Mouse (Mus musculus) hindbrain, embryonic 11.5 days (tissue): ENCODE results near the gene Apol9b. TPM values are rescaled to one million over a fixed set of nuclear protein-coding genes. Genes with fewer than 3 reads are reported as not detected.
A peak's percentile ranks its signal among the peaks of the same experiment; 100 is the strongest.
"Not testable (repeated sequence)": the region's sequence is repeated elsewhere in the genome, so short reads cannot be mapped to it uniquely, and the experiment has no call there.

Experiments
- ATAC-seq: fragments of 200-750 bp; cut with Nextera tagmentation; 2 replicates; pipeline ENCODE4 v1.8.0; 2017; ENCODE audit warnings: mild to moderate bottlenecking, moderate TSS enrichment, moderate library complexity; ENCODE audit not compliant: low FRiP score
- DNase-seq: peaks from one replicate; pipeline ENCODE4 v3.0.0-alpha.2; 2015; ENCODE audit warnings: low spot score
- H3K27ac ChIP-seq: fragments of 300-500 bp; sonication (generic); 2 replicates; pipeline ENCODE4 v1.5.1; 2014; ENCODE audit warnings: mild to moderate bottlenecking, low read depth, low read length
- H3K27me3 ChIP-seq: fragments of 300-500 bp; sonication (generic); 2 replicates; pipeline ENCODE4 v1.6.1; 2014; ENCODE audit warnings: mild to moderate bottlenecking, low read length, moderate library complexity, mixed read lengths; ENCODE audit not compliant: control insufficient read depth, insufficient read depth
- H3K36me3 ChIP-seq: fragments of 300-500 bp; sonication (generic); 2 replicates; pipeline ENCODE4 v1.6.1; 2014; ENCODE audit warnings: mild to moderate bottlenecking, low read length, moderate library complexity, mixed read lengths; ENCODE audit not compliant: control insufficient read depth, insufficient read depth
- H3K4me1 ChIP-seq: fragments of 300-500 bp; sonication (generic); replicated peaks from 2 replicates; pipeline ENCODE4 v1.6.1; 2014; ENCODE audit warnings: low read length, mixed read lengths; ENCODE audit not compliant: control insufficient read depth, insufficient read depth
- H3K4me2 ChIP-seq: fragments of 300-500 bp; sonication (generic); replicated peaks from 2 replicates; pipeline ENCODE4 v1.6.1; 2014; ENCODE audit warnings: mild to moderate bottlenecking, low read depth, low read length
- H3K4me3 ChIP-seq: fragments of 300-500 bp; sonication (generic); 2 replicates; pipeline ENCODE4 v1.5.1; 2014; ENCODE audit warnings: low read depth, low read length
- H3K9ac ChIP-seq: fragments of 300-500 bp; sonication (generic); 2 replicates; pipeline ENCODE4 v1.6.1; 2014; ENCODE audit warnings: low read depth, low read length
- H3K9me3 ChIP-seq: fragments of 300-500 bp; sonication (generic); 2 replicates; pipeline ENCODE4 v1.6.1; 2016; ENCODE audit warnings: low read length; ENCODE audit not compliant: control insufficient read depth
- WGBS: fragments of 180-500 bp; shearing (Covaris S2); extraction: QIAGEN DNeasy Blood & Tissue Kit; methylation state at CpG from one replicate; pipeline ENCODE4 v1.1.7; 2014; 5-methylcytosine and 5-hydroxymethylcytosine counted together
- polyA plus RNA-seq: library from polyadenylated mRNA; unstranded; fragments of >200 nt; fragmentation: Nextera tagmentation; extraction: Ambion mirVana; gene quantifications from 2 replicates; pipeline ENCODE4 v1.2.1, GENCODE M21; 2014

Apol9b gene
- not detected in 2 replicates for polyA plus RNA-seq

GRCm38 (mm10) chr15:77728739-77729138 is at the start of gene Apol9b:
Gene Apol9b, plus strand, starts transcription at chr15:77729039.
- H3K4me3 ChIP-seq, H3K9ac ChIP-seq, H3K4me2 ChIP-seq, H3K27ac ChIP-seq, H3K27me3 ChIP-seq, ATAC-seq, H3K4me1 ChIP-seq, H3K9me3 ChIP-seq, H3K36me3 ChIP-seq, DNase-seq: not testable (repeated sequence)
- no CpG with 5 or more reads among the region's 4 CpGs for WGBS

GRCm38 (mm10) chr15:77683944-77684343 is 44.9 kb upstream of the Apol9b start:
- not testable (repeated sequence) for H3K36me3 ChIP-seq, ATAC-seq, H3K9ac ChIP-seq, H3K4me2 ChIP-seq, H3K4me1 ChIP-seq, H3K27ac ChIP-seq, H3K27me3 ChIP-seq, H3K4me3 ChIP-seq, H3K9me3 ChIP-seq
- WGBS: 10% methylated on average over 9 of the region's 11 CpGs
- peak; percentile 74 for DNase-seq

GRCm38 (mm10) chr15:77691532-77692311 is 37.1 kb upstream of the Apol9b start:
- Histone ChIP-seq H3K4me2 (peak overlapping the region; percentile 43), H3K9ac (peak overlapping the region; percentile 34; the same call in 1 of the 2 replicates), H3K4me3 (peak overlapping the region; percentile 25)
- not testable (repeated sequence) for ATAC-seq, H3K36me3 ChIP-seq, H3K27me3 ChIP-seq, H3K27ac ChIP-seq, H3K4me1 ChIP-seq, H3K9me3 ChIP-seq
- WGBS: 10% methylated on average over 19 of the region's 20 CpGs
- DNase-seq: peak; percentile 33

- ATAC-seq, H3K4me3 ChIP-seq, H3K4me1 ChIP-seq, H3K27me3 ChIP-seq, H3K4me2 ChIP-seq, H3K9ac ChIP-seq, H3K9me3 ChIP-seq, H3K27ac ChIP-seq, H3K36me3 ChIP-seq: not testable (repeated sequence)
- 39% methylated on average over 11 of the region's 15 CpGs for WGBS
- peak; percentile 6 for DNase-seq
Observed at GRCm38 (mm10) chr15:77694687-77695295, 34.0 kb upstream of the Apol9b start.

- H3K9me3 ChIP-seq, DNase-seq, H3K4me3 ChIP-seq, H3K4me1 ChIP-seq, H3K9ac ChIP-seq, ATAC-seq, H3K27ac ChIP-seq, H3K36me3 ChIP-seq, H3K27me3 ChIP-seq, H3K4me2 ChIP-seq: not testable (repeated sequence)
- 77% methylated on average over 4 of the region's 4 CpGs for WGBS
Observed at GRCm38 (mm10) chr15:77698656-77699055, 30.2 kb upstream of the Apol9b start, which contains the start of gene Apol7e. Gene Apol7e, plus strand, starts transcription at chr15:77698857.

GRCm38 (mm10) chr15:77705306-77705705 is 23.5 kb upstream of the Apol9b start:
- not testable (repeated sequence) for DNase-seq, H3K4me2 ChIP-seq, H3K27ac ChIP-seq, ATAC-seq, H3K36me3 ChIP-seq, H3K9me3 ChIP-seq, H3K4me1 ChIP-seq, H3K9ac ChIP-seq, H3K4me3 ChIP-seq, H3K27me3 ChIP-seq
- WGBS: 92% methylated on average over 3 of the region's 3 CpGs

- not testable (repeated sequence) for H3K4me3 ChIP-seq, H3K36me3 ChIP-seq, H3K27ac ChIP-seq, H3K4me1 ChIP-seq, H3K9ac ChIP-seq, ATAC-seq, H3K27me3 ChIP-seq, DNase-seq, H3K9me3 ChIP-seq, H3K4me2 ChIP-seq
- WGBS: no CpG with 5 or more reads among the region's 1 CpGs
Observed at GRCm38 (mm10) chr15:77708936-77709335, 19.9 kb upstream of the Apol9b start.

- H3K27ac ChIP-seq, H3K4me2 ChIP-seq: not testable (repeated sequence)
- 83% methylated on average over 2 of the region's 6 CpGs for WGBS
Observed at GRCm38 (mm10) chr15:77718240-77718639, 10.6 kb upstream of the Apol9b start.

GRCm38 (mm10) chr15:77721509-77721908 is 7.3 kb upstream of the Apol9b start:
- WGBS: no CpG with 5 or more reads among the region's 3 CpGs
- not testable (repeated sequence) for H3K4me3 ChIP-seq, H3K9ac ChIP-seq

More at GRCm38 (mm10) chr15:77718240-77718639, 10.6 kb upstream of the Apol9b start:
- not testable (repeated sequence) for DNase-seq, H3K9me3 ChIP-seq, ATAC-seq, H3K4me3 ChIP-seq, H3K4me1 ChIP-seq, H3K9ac ChIP-seq, H3K36me3 ChIP-seq, H3K27me3 ChIP-seq

More at GRCm38 (mm10) chr15:77721509-77721908, 7.3 kb upstream of the Apol9b start:
- H3K27ac ChIP-seq, DNase-seq, H3K4me1 ChIP-seq, H3K4me2 ChIP-seq, H3K27me3 ChIP-seq, H3K9me3 ChIP-seq, ATAC-seq, H3K36me3 ChIP-seq: not testable (repeated sequence)
